Mouse (Mus musculus): ENCODE measurements at regions not wholly inside any gene's neighbourhood (a gene's known extent, or its start where the extent isn't known, plus 50 kb on each side); places are given as distances from the start of the nearest gene placed in this dataset.
A peak's percentile ranks its signal among the peaks of the same experiment; 100 is the strongest.

DNA sequence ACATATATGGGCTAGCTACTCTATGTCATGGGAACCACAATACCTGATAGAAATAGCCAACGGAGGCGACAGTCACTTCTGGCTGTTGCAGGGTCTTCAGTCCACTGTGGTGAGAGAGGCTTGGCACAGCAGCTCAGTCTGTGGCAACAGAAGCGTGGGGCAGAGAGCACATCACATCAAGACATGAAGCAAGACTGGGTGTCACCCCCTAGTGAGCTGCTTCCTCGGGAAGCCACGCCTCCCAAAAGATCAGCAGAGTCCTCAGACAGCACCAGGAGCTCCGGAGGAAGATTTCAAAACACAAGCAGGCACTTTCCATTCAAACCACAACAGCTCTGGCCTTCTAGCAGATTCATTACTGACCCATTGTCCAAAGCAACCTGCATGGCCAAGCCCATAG is 131.2 kb upstream of the Csf3r start:
- H3K4me3 ChIP-seq = no peak overlapping the region
- no peaks in the 10 kb centered on the region for H3K36me3 ChIP-seq
- H3K27me3 ChIP-seq (replicated peaks) = no peaks in the 10 kb centered on the region
- H3K27ac ChIP-seq = no peak overlapping the region
- H3K9ac ChIP-seq = no peak overlapping the region
- ATAC-seq (ENCODE audit: low FRiP score, low read depth) = no peak
- WGBS = 73% methylated on average over 6 of the region's 6 CpGs
- no peaks in the 10 kb centered on the region; the same call in 1 of the 2 replicates for H3K4me1 ChIP-seq
- no peak overlapping the region for H3K4me2 ChIP-seq (replicated peaks)
- H3K9me3 ChIP-seq = no peaks in the 10 kb centered on the region

- Histone ChIP-seq H3K4me1 (no peaks in the 10 kb centered on the region; the same call in 1 of the 2 replicates), H3K9me3 (no peaks in the 10 kb centered on the region), H3K36me3 (no peaks in the 10 kb centered on the region), H3K4me2 (replicated peaks) (no peak overlapping the region), H3K27ac (no peak overlapping the region), H3K4me3 (no peak overlapping the region), H3K27me3 (replicated peaks) (no peaks in the 10 kb centered on the region), H3K9ac (no peak overlapping the region)
- ATAC-seq (ENCODE audit: low FRiP score, low read depth) = no peak
- 86% methylated on average over 2 of the region's 2 CpGs for WGBS
Measured at GRCm38 (mm10) chr4:125897707-125898106, 126.6 kb upstream of the Csf3r start.

GRCm38 (mm10) chr4:125898631-125899348 is 125.6 kb upstream of the Csf3r start:
- Histone ChIP-seq H3K9me3 (no peaks in the 10 kb centered on the region), H3K27me3 (replicated peaks) (no peaks in the 10 kb centered on the region), H3K36me3 (no peaks in the 10 kb centered on the region), H3K4me3 (no peak overlapping the region), H3K4me1 (no peaks in the 10 kb centered on the region; the same call in 1 of the 2 replicates), H3K27ac (no peak overlapping the region), H3K9ac (no peak overlapping the region), H3K4me2 (replicated peaks) (no peak overlapping the region)
- no peak for ATAC-seq (ENCODE audit: low FRiP score, low read depth)
- 66% methylated on average over 11 of the region's 11 CpGs for WGBS

GRCm38 (mm10) chr4:125901546-125902276 is 122.6 kb upstream of the Csf3r start:
- 60% methylated on average over 10 of the region's 10 CpGs for WGBS
- Histone ChIP-seq H3K27me3 (replicated peaks) (no peaks in the 10 kb centered on the region), H3K36me3 (no peaks in the 10 kb centered on the region), H3K9ac (no peak overlapping the region), H3K27ac (no peak overlapping the region), H3K4me2 (replicated peaks) (no peak overlapping the region), H3K9me3 (no peaks in the 10 kb centered on the region), H3K4me3 (no peak overlapping the region), H3K4me1 (no peaks in the 10 kb centered on the region)
- no peak for ATAC-seq (ENCODE audit: low FRiP score, low read depth)

DNA sequence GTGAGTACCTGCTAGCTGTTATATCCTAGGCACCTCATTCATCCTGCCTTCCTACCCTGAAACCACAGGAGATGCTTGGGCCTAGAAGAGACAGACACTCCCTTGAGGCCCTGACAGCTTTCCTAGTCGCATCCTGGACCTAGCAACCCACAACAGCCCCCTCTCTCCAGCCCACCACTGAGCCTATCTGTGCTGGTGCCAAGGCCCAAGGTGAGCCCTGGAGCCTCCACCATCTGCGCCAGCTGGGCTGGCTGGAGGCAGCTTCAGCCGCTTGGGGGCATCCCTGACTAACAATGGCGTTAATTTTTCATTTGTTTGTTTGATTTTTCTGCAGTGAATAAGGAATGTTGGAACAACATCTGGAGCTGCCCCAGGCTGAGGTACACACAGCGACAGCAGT is 118.1 kb upstream of the Csf3r start:
- ATAC-seq (ENCODE audit: low FRiP score, low read depth) = no peak
- H3K9me3 ChIP-seq = no peaks in the 10 kb centered on the region
- no peak overlapping the region for H3K27ac ChIP-seq
- 80% methylated on average over 5 of the region's 5 CpGs for WGBS
- H3K36me3 ChIP-seq = no peaks in the 10 kb centered on the region
- H3K4me2 ChIP-seq (replicated peaks) = no peak overlapping the region
- H3K9ac ChIP-seq = no peak overlapping the region
- peaks cover 3% of the 10 kb centered on the region for H3K4me1 ChIP-seq
- no peak overlapping the region for H3K4me3 ChIP-seq
- 0 out of 2 replicates have a peak, but pooled peaks cover 6% of the 10 kb centered on the region for H3K27me3 ChIP-seq (replicated peaks)

DNA sequence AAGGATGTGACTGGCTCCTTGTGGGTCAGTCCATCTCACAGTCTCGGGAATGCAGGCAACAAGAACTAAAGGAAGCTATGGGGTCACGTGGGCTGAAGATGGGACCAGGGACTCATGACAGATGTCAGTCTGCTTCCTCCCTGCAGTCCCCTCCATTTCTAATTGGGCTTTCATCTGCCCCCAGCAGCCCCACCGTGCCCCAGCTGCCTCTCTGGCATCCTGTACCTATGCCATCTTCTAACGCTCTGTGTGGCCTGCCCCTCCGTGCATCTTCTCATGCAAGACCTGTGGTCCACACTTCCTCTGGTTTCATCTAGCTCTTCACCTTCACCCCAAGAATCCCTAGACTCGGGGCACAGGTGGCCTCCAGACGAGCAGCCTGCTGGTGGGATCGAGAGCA is 115.4 kb upstream of the Csf3r start:
- 89% methylated on average over 8 of the region's 8 CpGs for WGBS
- Histone ChIP-seq H3K36me3 (no peaks in the 10 kb centered on the region), H3K4me1 (peaks cover 17% of the 10 kb centered on the region), H3K4me3 (no peak overlapping the region), H3K9ac (no peak overlapping the region), H3K27me3 (replicated peaks) (peaks cover 9% of the 10 kb centered on the region; the same call in 1 of the 2 replicates), H3K9me3 (no peaks in the 10 kb centered on the region), H3K27ac (no peak overlapping the region), H3K4me2 (replicated peaks) (no peak overlapping the region)
- no peak for ATAC-seq (ENCODE audit: low FRiP score, low read depth)

- Histone ChIP-seq H3K9me3 (no peaks in the 10 kb centered on the region), H3K4me3 (no peak overlapping the region), H3K27me3 (replicated peaks) (peaks cover 11% of the 10 kb centered on the region; the same call in 1 of the 2 replicates), H3K36me3 (no peaks in the 10 kb centered on the region), H3K27ac (no peak overlapping the region), H3K4me2 (replicated peaks) (peak overlapping the region; percentile 18; the same call in 1 of the 2 replicates), H3K4me1 (peaks cover 17% of the 10 kb centered on the region), H3K9ac (no peak overlapping the region)
- 5% methylated on average over 24 of the region's 24 CpGs for WGBS
- ATAC-seq (ENCODE audit: low FRiP score, low read depth) = no peak; the same call in 1 of the 2 replicates
Measured at GRCm38 (mm10) chr4:125911541-125912270, 112.6 kb upstream of the Csf3r start.

DNA sequence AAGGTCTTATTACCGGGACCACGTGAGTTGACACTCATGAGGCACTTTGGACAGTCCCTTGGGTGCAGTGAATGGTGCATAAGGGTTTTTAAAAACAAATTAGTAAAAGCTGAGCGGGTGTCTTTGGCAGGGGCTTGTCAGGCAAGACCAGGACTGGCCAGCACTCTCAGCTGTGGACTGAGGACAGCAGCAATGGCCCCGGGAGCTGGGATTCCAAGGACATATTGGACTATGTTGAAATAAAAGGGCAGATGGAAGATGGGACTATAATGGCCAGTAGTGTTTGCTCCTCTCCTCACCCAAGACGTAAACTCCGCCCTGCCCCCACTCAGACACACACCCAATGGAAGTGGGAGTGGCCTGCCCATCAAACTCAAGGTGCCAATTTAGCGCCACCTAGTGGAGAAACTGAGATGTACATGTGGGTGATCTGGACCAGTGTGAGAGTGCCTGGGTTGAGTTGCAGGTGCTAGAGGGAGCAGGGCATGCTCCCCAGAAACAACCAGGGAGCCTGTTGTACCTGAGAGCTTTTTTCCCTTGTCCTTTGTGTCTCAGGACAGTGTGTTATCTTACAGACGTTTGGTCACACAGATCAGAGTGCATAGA is 111.8 kb upstream of the Csf3r start:
- Histone ChIP-seq H3K27me3 (replicated peaks) (peaks cover 11% of the 10 kb centered on the region; the same call in 1 of the 2 replicates), H3K4me2 (replicated peaks) (no peak overlapping the region), H3K36me3 (no peaks in the 10 kb centered on the region), H3K4me3 (no peak overlapping the region), H3K9ac (no peak overlapping the region), H3K27ac (no peak overlapping the region), H3K9me3 (no peaks in the 10 kb centered on the region), H3K4me1 (peaks cover 24% of the 10 kb centered on the region)
- peak; percentile 29; the same call in 1 of the 2 replicates for ATAC-seq (ENCODE audit: low FRiP score, low read depth)
- 14% methylated on average over 8 of the region's 8 CpGs for WGBS

DNA sequence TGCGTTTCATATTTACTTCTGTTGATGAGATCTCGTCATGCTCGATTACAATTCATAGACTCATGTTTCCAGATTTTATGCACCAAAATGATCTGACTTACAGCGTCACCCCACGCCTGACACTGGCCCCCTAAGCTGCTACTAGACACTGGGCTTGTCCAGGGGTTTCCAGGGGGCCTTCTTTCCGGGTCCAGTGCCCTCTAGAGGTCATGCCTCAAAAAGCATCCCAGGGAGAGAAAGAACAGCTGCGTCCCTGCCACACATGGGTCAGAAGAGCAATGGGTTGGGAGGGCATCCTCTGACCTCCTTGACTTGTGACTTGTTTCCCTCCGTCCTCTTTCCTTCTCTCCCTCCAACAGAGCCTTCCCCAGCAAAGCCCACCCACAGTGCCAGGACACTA is 109.2 kb upstream of the Csf3r start:
- Histone ChIP-seq H3K4me2 (replicated peaks) (no peak overlapping the region), H3K36me3 (no peaks in the 10 kb centered on the region), H3K9ac (no peak overlapping the region), H3K9me3 (no peaks in the 10 kb centered on the region), H3K4me3 (no peak overlapping the region), H3K27me3 (replicated peaks) (peaks cover 5% of the 10 kb centered on the region), H3K4me1 (peaks cover 24% of the 10 kb centered on the region), H3K27ac (no peak overlapping the region)
- 31% methylated on average over 8 of the region's 8 CpGs for WGBS
- ATAC-seq (ENCODE audit: low FRiP score, low read depth) = no peak

- Histone ChIP-seq H3K4me3 (no peak overlapping the region), H3K4me2 (replicated peaks) (no peak overlapping the region), H3K9me3 (no peaks in the 10 kb centered on the region), H3K27me3 (replicated peaks) (peaks cover 3% of the 10 kb centered on the region), H3K27ac (no peak overlapping the region), H3K9ac (no peak overlapping the region), H3K36me3 (no peaks in the 10 kb centered on the region), H3K4me1 (peaks cover 25% of the 10 kb centered on the region)
- 18% methylated on average over 6 of the region's 6 CpGs for WGBS
- ATAC-seq (ENCODE audit: low FRiP score, low read depth) = no peak
Measured at GRCm38 (mm10) chr4:125917210-125917609, 107.1 kb upstream of the Csf3r start.

DNA sequence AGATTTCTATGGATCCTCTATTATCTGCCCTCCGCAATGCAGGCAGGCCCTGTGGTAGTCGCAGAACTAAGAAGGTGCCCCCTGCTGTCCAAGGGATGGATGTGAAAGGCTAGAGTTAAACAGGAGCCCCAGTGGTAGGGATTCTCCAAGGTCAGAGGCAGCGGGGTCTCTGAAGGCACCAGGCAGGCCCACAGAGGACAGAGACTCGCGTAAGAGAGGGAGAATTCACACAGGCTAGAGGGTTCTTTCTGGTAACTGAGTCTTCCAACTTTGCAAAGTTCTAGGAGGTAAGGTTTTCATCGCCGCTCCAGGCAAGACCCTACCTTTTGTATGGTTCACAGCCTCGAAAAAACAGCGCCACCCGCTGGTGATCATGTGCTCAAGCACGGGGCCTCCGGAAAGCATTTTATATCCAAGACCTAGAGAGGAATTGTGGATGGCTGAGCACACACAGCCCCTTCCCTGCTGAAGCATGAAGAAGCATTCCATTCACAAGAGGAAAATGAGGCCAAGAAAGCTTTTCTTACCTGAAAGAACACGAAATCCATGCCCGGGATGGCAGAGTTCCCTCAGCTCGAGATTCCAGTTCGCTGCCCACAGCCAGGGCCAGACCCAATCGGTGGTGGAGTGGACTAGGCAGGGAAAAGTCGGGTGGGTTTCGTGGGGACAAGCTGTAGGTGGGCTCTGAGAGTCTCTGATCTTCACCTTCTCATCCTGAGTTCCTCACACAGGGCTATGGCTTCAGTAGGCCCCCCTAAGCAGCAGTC is 102.6 kb upstream of the Csf3r start:
- peak; percentile 35; the same call in 1 of the 2 replicates for ATAC-seq (ENCODE audit: low FRiP score, low read depth)
- Histone ChIP-seq H3K36me3 (no peaks in the 10 kb centered on the region), H3K27ac (no peak overlapping the region), H3K27me3 (replicated peaks) (no peaks in the 10 kb centered on the region; the same call in 1 of the 2 replicates), H3K4me1 (peaks cover 35% of the 10 kb centered on the region), H3K9ac (no peak overlapping the region), H3K9me3 (no peaks in the 10 kb centered on the region), H3K4me2 (replicated peaks) (peak overlapping the region; percentile 33), H3K4me3 (no peak overlapping the region; the same call in 1 of the 2 replicates)
- 9% methylated on average over 19 of the region's 19 CpGs for WGBS

Measured in neural tube, embryonic 12.5 days (tissue).